Mouse (Mus musculus) frontal cortex, postnatal 25 days (tissue): ENCODE measurements around the gene Ap1s2.
A peak's percentile ranks its signal among the peaks of the same experiment; 100 is the strongest.

Experiments used
- DNase-seq, 2 experiments: peaks; one replicate each; pipeline ENCODE4 v3.0.0; 2022; ENCODE audit warnings: low spot score in 2 of 2

Gene Ap1s2

DNA sequence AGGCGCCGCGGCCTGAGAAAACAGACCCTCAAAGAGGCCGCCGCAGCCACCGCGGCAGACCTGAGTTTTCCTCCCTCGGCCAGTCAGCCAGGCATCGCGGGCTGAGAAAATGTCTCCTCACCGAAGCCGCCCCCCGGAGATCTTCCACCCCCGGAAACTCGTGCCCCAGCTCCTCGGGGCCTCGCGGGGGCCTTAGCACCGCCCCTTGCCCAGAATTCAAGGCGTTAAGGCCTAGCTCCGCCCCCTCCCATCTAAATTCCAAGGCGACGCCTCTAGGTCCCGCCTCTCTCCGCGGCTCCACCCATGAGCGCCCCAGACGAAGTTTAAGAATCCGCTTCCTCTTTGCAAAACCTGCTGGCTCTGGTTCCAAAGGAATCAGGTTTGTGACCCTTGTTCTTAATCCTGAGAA is 49.7 kb downstream of the Ap1s2 start, which contains the start of gene Zrsr2:
Gene Zrsr2 (minus strand): TSS at position 195 of the 409 bp plus-strand sequence.
- DNase-seq = peak; percentile 39 to 44

DNA sequence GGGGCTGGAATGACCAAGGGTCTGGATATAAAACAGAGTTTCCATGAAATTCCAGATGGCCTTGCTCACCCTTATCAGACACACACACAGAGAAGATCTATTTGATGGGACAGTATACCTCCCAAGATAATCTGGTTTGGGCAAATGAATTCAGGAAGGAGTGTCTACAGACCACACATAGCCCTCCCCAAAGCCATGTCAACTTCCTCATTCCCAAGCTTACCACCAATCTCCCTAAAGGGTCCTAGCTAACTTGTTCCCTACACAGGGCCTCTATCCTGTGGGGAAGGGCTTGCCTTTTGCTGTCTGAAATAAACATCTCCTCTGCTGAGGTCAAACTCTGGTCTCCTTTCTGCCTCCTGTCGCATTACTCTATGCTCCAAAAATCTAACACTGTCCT is 72.3 kb downstream of the Ap1s2 start:
- DNase-seq = no peak

DNA sequence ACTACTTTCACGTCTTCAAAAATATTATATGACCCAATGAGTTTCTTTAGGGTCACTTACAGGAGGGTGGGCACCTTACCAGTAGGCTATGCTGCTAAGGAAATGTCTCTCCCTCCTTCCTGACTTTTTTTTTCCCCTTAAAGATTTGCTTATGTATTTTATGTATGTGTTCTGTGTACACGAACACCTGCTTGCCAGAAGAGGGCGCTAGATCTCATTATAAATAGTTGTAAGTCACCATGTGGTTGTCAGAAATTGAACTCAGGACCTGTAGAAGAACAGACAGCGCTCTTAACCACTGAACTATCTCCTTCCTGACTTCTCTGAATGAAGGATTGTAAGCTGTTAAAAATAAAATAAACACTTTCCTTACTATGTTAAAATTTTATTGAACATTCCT is 72.7 kb downstream of the Ap1s2 start:
- no peak for DNase-seq

DNA sequence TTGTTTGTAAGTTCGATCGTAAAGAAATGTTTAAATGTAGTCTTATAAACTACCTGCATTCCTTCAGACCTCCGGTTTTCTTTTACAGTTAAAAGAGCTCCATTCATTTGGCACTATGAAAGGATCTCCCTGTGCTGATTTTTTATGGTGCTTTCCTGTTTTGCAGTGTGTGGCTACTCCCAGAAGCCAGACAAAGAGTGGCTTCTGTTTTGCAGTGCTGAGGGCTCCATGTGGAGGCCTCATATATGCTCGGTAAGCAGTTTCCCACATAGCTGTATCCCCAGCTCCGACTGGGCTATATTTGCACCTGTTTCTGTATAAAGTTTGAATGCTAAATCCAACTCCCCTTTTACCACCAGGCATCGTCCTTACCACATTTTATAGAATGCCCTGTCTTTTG is 73.3 kb downstream of the Ap1s2 start:
- DNase-seq = no peak
